ENCODE assay signal across 21 mouse cellular contexts in the genomic region with DNA sequence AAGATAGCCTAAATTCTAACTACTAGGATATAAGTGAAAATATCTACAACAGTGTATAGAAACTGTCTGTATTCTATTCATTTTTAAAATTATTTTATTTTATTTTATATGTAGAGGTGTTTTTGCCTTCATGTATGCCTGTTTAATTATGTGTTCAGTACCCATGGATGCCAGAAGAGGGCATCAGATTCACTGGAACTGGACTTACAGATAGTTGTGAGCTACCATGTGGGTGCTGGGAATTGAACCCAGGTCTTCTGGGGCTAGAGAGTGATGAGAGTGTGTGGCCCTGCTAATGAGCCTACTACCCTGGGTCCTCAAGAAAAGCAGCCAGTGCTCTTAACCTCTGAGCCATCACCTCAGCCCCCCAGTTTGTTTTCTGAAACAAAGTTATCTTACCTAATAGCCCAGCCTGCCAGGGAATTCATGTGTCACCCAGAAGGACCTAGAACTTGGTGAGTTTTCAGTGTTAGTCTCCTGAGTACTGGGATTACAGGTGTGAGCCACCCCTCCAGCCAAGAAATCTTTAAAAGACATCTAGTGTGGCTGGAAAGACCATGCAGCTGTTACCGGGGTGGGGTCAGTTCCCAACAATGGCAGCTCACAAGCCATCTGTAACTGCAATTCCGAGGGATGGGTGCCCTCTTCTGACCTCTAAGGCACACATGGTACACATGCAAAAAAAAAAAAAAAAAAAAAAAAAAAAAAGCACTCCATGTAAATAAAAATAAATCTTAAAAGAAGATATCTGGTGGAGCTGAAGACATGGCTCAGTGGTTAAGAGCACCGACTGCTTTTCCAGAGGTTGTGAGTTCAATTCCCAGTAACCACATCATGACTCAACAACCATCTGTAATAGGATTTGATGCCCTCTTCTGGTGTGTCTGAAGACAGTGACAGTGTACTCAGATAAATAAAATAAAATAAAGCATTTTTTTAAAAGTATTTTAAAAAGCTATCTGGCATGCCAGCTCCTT. TPM values are rescaled to one million over a fixed set of nuclear protein-coding genes. Genes with fewer than 3 reads are reported as not detected.
DNase-seq lines count a peak whose midpoint lies in the region; TF ChIP-seq lines count a peak whose summit lies in the region.
"Had no signal": no experiment of that assay in that cellular context is flagged by ENCODE, and none has a peak within 500 bp of the region (broad histone marks: within the 10 kb centered on the region; RNA-seq: fewer than 3 reads in every experiment).

No protein-coding gene starts in this region.

- H3K4me1 ChIP-seq in E14TG2a.4 (replicated peaks; ENCODE audit: low read depth, low read length) (peaks cover 75% of the 10 kb centered on the region), ES-E14 (ENCODE audit: control insufficient read depth in 2 of 2, insufficient read depth in 2 of 2, low read length in 2 of 2, poor library complexity in 1 of 2) (peaks cover 5 to 26% of the 10 kb centered on the region in 2 experiments; a peak in 3 of 4 replicates)
- H3K4me1 ChIP-seq: embryonic facial prominence, embryonic 15.5 days had no signal

- intact Hi-C loops in left cerebral cortex, postnatal 25 days (cut with DNase I), result no loop called here

- no peak overlapping the region for H3K9ac ChIP-seq in ES-E14 (ENCODE audit: insufficient read depth, low read depth, low read length, poor library complexity, severe bottlenecking)
- H3K9ac ChIP-seq: embryonic facial prominence, embryonic 15.5 days; heart, embryonic 13.5 days; hindbrain, embryonic 12.5 days had no signal

- peaks cover 10% of the 10 kb centered on the region for H3K36me3 ChIP-seq in E14TG2a.4 (ENCODE audit: insufficient read depth, low read length)
- no peaks in the 10 kb centered on the region for H3K36me3 ChIP-seq in ES-E14 (ENCODE audit: control insufficient read depth, insufficient read depth, low read length, poor library complexity, severe bottlenecking)
- H3K36me3 ChIP-seq: embryonic facial prominence, embryonic 15.5 days; forebrain, embryonic 10.5 days; heart, embryonic 13.5 days; hindbrain, embryonic 12.5 days had no signal

- H3K27me3 ChIP-seq in E14TG2a.4 (ENCODE audit: insufficient read depth, low read length), result no peaks in the 10 kb centered on the region
- H3K27me3 ChIP-seq: embryonic facial prominence, embryonic 15.5 days had no signal

- TF ChIP-seq CTCF in layer of hippocampus, adult 2 months (conservative IDR thresholded peaks at IDR 0.05), result peak; percentile 14; the same call in 1 of the 2 replicates
- peak; percentile 38 for TF ChIP-seq CTCF in E14TG2a.4 (conservative IDR thresholded peaks at IDR 0.05; ENCODE audit: low read length)

- H3K4me3 ChIP-seq in layer of hippocampus, adult 2 months, result no peak overlapping the region
- H3K4me3 ChIP-seq in E14TG2a.4 (replicated peaks; ENCODE audit: low read length), result no peak overlapping the region
- no peak overlapping the region for H3K4me3 ChIP-seq in ES-E14 (ENCODE audit: insufficient read depth in 1 of 2, low read depth in 1 of 2, low read length in 2 of 2, poor library complexity in 1 of 2, severe bottlenecking in 1 of 2)
- H3K4me3 ChIP-seq: embryonic facial prominence, embryonic 15.5 days; erythroblast, embryonic 14.5 days; forebrain, embryonic 10.5 days; gastrocnemius, adult 2 months; heart, embryonic 13.5 days; hindbrain, embryonic 12.5 days had no signal

- in situ Hi-C loops in ES-E14 (cut with MboI; ENCODE audit: low sequenced_read_pairs in 2 of 2, unreplicated experiment in 2 of 2), result no loop called here

- DNase-seq in layer of hippocampus, adult 2 months (ENCODE audit: low spot score in 2 of 2), result no peak
- DNase-seq in layer of hippocampus, adult 11-12 months (ENCODE audit: low spot score), result no peak
- no peak for DNase-seq in ES-E14 (ENCODE audit: low read depth, low spot score)
- DNase-seq in ZHBTc4 (ENCODE audit: low read depth, low spot score), result peak; percentile 52
- no peak for DNase-seq in left cerebral cortex, postnatal 25 days (ENCODE audit: low spot score in 2 of 2)
- DNase-seq in retina, embryonic 14.5 days (ENCODE audit: low spot score), result no peak
- DNase-seq: adrenal gland, adult 2 months; adrenal gland, postnatal 36 days; cerebellum, adult 11 months; cerebellum, adult 8-10 months; cerebellum, postnatal 14 days; embryo, embryonic 11 days; gastrocnemius, adult 2 months; gastrocnemius, postnatal 25 days; heart, postnatal 36 days had no signal

- no peak overlapping the region for H3K27ac ChIP-seq in layer of hippocampus, adult 2 months
- no peak overlapping the region; the same call in 1 of the 2 replicates for H3K27ac ChIP-seq in ES-E14 (ENCODE audit: insufficient read depth, low read depth, low read length, poor library complexity, severe bottlenecking)
- H3K27ac ChIP-seq: embryonic facial prominence, embryonic 15.5 days; forebrain, embryonic 10.5 days; gastrocnemius, adult 2 months; heart, embryonic 13.5 days; hindbrain, embryonic 12.5 days had no signal

- no peaks in the 10 kb centered on the region for H3K9me3 ChIP-seq in E14TG2a.4 (ENCODE audit: low read length)
- no peaks in the 10 kb centered on the region for H3K9me3 ChIP-seq in ES-E14 (ENCODE audit: control insufficient read depth, insufficient read depth, low read depth, low read length)
- H3K9me3 ChIP-seq: embryonic facial prominence, embryonic 15.5 days; hindbrain, embryonic 12.5 days had no signal

TF ChIP-seq in ES-E14, 5 proteins besides CTCF, POLR2A, EP300 and RAD21:
- TF ChIP-seq MAFK (IDR thresholded peaks at IDR 0.05; ENCODE audit: insufficient read depth, low read depth, low read length) (no peak), ZNF384 (IDR thresholded peaks at IDR 0.05; ENCODE audit: low read depth, low read length) (peak; percentile 92)

RNA-seq across cellular contexts. Expression of a gene that starts 28.0 kb away (rescaled TPM):
- total RNA-seq in layer of hippocampus, adult 2 months (2021), result 10 to 100 TPM; 65.7 to 72.7 TPM
- 89.7 and 91.1 TPM in 2 replicates for total RNA-seq in ES-E14 (2012; rRNA removed)
- 10 to 100 TPM; 68.5 to 69.5 TPM for total RNA-seq in left cerebral cortex, postnatal 25 days (2021)

RNA-seq across cellular contexts. Expression of a gene that starts 56.3 kb away (rescaled TPM):
- total RNA-seq in layer of hippocampus, adult 2 months (2021), result 10 to 100 TPM; 31.7 to 34.8 TPM
- 5.7 and 7.9 TPM in 2 replicates for total RNA-seq in ES-E14 (2012; rRNA removed)
- total RNA-seq in left cerebral cortex, postnatal 25 days (2021), result 10 to 100 TPM; 30.4 to 32.0 TPM
